Mouse (Mus musculus): ENCODE data around the gene Flot2.

Flot2 gene

GRCm38 (mm10) chr11:78102958-78103747 lies 65.4 kb downstream of the Flot2 start:
- peak; percentile 57 for DNase-seq (ENCODE audit: low read depth, low spot score)

GRCm38 (mm10) chr11:78104501-78104900 lies 66.8 kb downstream of the Flot2 start:
- no peak for DNase-seq (ENCODE audit: low read depth, low spot score)

Measured in c-Kit-negative CD71-positive TER-119-positive erythroid progenitor cells, embryonic 14.5 days (primary cell).